8 mouse cellular contexts compared by ENCODE assay signal in genomic region chr9:65884564-65885315, GRCm38 (mm10). TPM values are rescaled to one million over a fixed set of nuclear protein-coding genes. Genes with fewer than 3 reads are reported as not detected.
DNase-seq lines count a peak whose midpoint lies in the region; ATAC-seq lines count a peak whose summit lies in the region.

No protein-coding gene starts in this region.

- ATAC-seq in CD4-positive, CD25-positive, alpha-beta regulatory T cell, adult 4 months, result peak; percentile 99
- ATAC-seq in heart, embryonic 15.5 days (replicated peaks; ENCODE audit: insufficient number of reproducible peaks, insufficient read depth, low FRiP score, low read depth), result peak; percentile 97
- peak; percentile 96 for ATAC-seq in liver, embryonic 15.5 days (ENCODE audit: insufficient read depth)
- ATAC-seq in neural tube, embryonic 12.5 days (ENCODE audit: low FRiP score, low read depth), result peak; percentile 94

- DNase-seq in c-Kit-negative CD71-positive TER-119-positive erythroid progenitor cells, embryonic 14.5 days (ENCODE audit: low read depth, low spot score), result peak; percentile 72
- DNase-seq in fibroblast of lung, adult 2 months (ENCODE audit: low read depth), result peak; percentile 81
- peak; percentile 91 to 95 for DNase-seq in kidney, postnatal 36 days
- peak; percentile 79 for DNase-seq in telencephalon, adult 2 months (ENCODE audit: low read depth, low spot score)

- H3K4me1 ChIP-seq in heart, embryonic 15.5 days (replicated peaks), result peaks cover 7% of the 10 kb centered on the region
- H3K4me1 ChIP-seq in liver, embryonic 15.5 days (replicated peaks), result peaks cover 12% of the 10 kb centered on the region
- no peaks in the 10 kb centered on the region for H3K4me1 ChIP-seq in neural tube, embryonic 12.5 days

- peak overlapping the region; percentile 83 for H3K27ac ChIP-seq in heart, embryonic 15.5 days
- peak overlapping the region; percentile 87 for H3K27ac ChIP-seq in liver, embryonic 15.5 days (replicated peaks)
- no peak overlapping the region for H3K27ac ChIP-seq in neural tube, embryonic 12.5 days

- peaks cover 6% of the 10 kb centered on the region; the same call in 1 of the 2 replicates for H3K36me3 ChIP-seq in heart, embryonic 15.5 days
- H3K36me3 ChIP-seq in liver, embryonic 15.5 days (replicated peaks), result peaks cover 7% of the 10 kb centered on the region
- H3K36me3 ChIP-seq in neural tube, embryonic 12.5 days, result no peaks in the 10 kb centered on the region

- peak overlapping the region; percentile 65 for H3K4me2 ChIP-seq in heart, embryonic 15.5 days
- H3K4me2 ChIP-seq in liver, embryonic 15.5 days, result peak overlapping the region; percentile 90
- peak overlapping the region; percentile 67 for H3K4me2 ChIP-seq in neural tube, embryonic 12.5 days (replicated peaks)

- under 1% methylated on average over 37 of the region's 37 CpGs for WGBS in heart, embryonic 15.5 days
- under 1% methylated on average over 37 of the region's 37 CpGs for WGBS in liver, embryonic 15.5 days (ENCODE audit: insufficient replicate concordance)
- under 1% methylated on average over 37 of the region's 37 CpGs for WGBS in neural tube, embryonic 12.5 days

- no peaks in the 10 kb centered on the region for H3K9me3 ChIP-seq in heart, embryonic 15.5 days (replicated peaks)
- H3K9me3 ChIP-seq in liver, embryonic 15.5 days (replicated peaks), result no peaks in the 10 kb centered on the region
- no peaks in the 10 kb centered on the region for H3K9me3 ChIP-seq in neural tube, embryonic 12.5 days

- peak overlapping the region; percentile 74 for H3K4me3 ChIP-seq in heart, embryonic 15.5 days
- peak overlapping the region; percentile 80 for H3K4me3 ChIP-seq in liver, embryonic 15.5 days (replicated peaks)
- H3K4me3 ChIP-seq in neural tube, embryonic 12.5 days, result peak overlapping the region; percentile 55

- H3K27me3 ChIP-seq in heart, embryonic 15.5 days, result no peaks in the 10 kb centered on the region
- no peaks in the 10 kb centered on the region for H3K27me3 ChIP-seq in liver, embryonic 15.5 days
- no peaks in the 10 kb centered on the region for H3K27me3 ChIP-seq in neural tube, embryonic 12.5 days (replicated peaks)

- H3K9ac ChIP-seq in heart, embryonic 15.5 days, result peak overlapping the region; percentile 72
- H3K9ac ChIP-seq in liver, embryonic 15.5 days, result peak overlapping the region; percentile 78
- H3K9ac ChIP-seq in neural tube, embryonic 12.5 days, result peak overlapping the region; percentile 67

RNA-seq across cellular contexts. Expression of gene Pclaf, which starts 5.3 kb away (rescaled TPM):
- 10 to 100 TPM; 16.4 to 27.2 TPM for polyA plus RNA-seq in CD4-positive, CD25-positive, alpha-beta regulatory T cell, adult 4 months (2017; shearing (Covaris generic))
- polyA plus RNA-seq in heart, embryonic 15.5 days (2015; fragmentation: Nextera tagmentation; extraction: Ambion mirVana), result 87.6 and 92.2 TPM in 2 replicates
- 77.9 and 88.8 TPM in 2 replicates for polyA plus RNA-seq in liver, embryonic 15.5 days (2015; fragmentation: Nextera tagmentation; extraction: Ambion mirVana)
- 125 and 146 TPM in 2 replicates for polyA plus RNA-seq in neural tube, embryonic 12.5 days (2016; fragmentation: Nextera tagmentation; extraction: Ambion mirVana)

RNA-seq across cellular contexts. Expression of gene Trip4, which starts 23.9 kb away (rescaled TPM):
- polyA plus RNA-seq in CD4-positive, CD25-positive, alpha-beta regulatory T cell, adult 4 months (2017; shearing (Covaris generic)), result 10 to 100 TPM; 39.7 to 54.7 TPM
- 20.8 and 21.4 TPM in 2 replicates for polyA plus RNA-seq in heart, embryonic 15.5 days (2015; fragmentation: Nextera tagmentation; extraction: Ambion mirVana)
- 10.0 and 10.9 TPM in 2 replicates for polyA plus RNA-seq in liver, embryonic 15.5 days (2015; fragmentation: Nextera tagmentation; extraction: Ambion mirVana)
- 32.6 and 39.0 TPM in 2 replicates for polyA plus RNA-seq in neural tube, embryonic 12.5 days (2016; fragmentation: Nextera tagmentation; extraction: Ambion mirVana)

RNA-seq across cellular contexts. Expression of gene Csnk1g1, which starts 24.0 kb away (rescaled TPM):
- 10 to 100 TPM; 37.5 to 47.8 TPM for polyA plus RNA-seq in CD4-positive, CD25-positive, alpha-beta regulatory T cell, adult 4 months (2017; shearing (Covaris generic))
- 9.8 and 12.7 TPM in 2 replicates for polyA plus RNA-seq in heart, embryonic 15.5 days (2015; fragmentation: Nextera tagmentation; extraction: Ambion mirVana)
- 3.1 and 3.7 TPM in 2 replicates for polyA plus RNA-seq in liver, embryonic 15.5 days (2015; fragmentation: Nextera tagmentation; extraction: Ambion mirVana)
- polyA plus RNA-seq in neural tube, embryonic 12.5 days (2016; fragmentation: Nextera tagmentation; extraction: Ambion mirVana), result 22.3 and 23.0 TPM in 2 replicates

RNA-seq across cellular contexts. Expression of gene Zfp609, which starts 57.4 kb away (rescaled TPM):
- polyA plus RNA-seq in CD4-positive, CD25-positive, alpha-beta regulatory T cell, adult 4 months (2017; shearing (Covaris generic)), result 1 to 10 TPM; 2.7 TPM
- polyA plus RNA-seq in heart, embryonic 15.5 days (2015; fragmentation: Nextera tagmentation; extraction: Ambion mirVana), result 4.9 and 5.7 TPM in 2 replicates
- 1.6 and 2.0 TPM in 2 replicates for polyA plus RNA-seq in liver, embryonic 15.5 days (2015; fragmentation: Nextera tagmentation; extraction: Ambion mirVana)
- 12.1 and 12.8 TPM in 2 replicates for polyA plus RNA-seq in neural tube, embryonic 12.5 days (2016; fragmentation: Nextera tagmentation; extraction: Ambion mirVana)
